Mouse (Mus musculus): ENCODE measurements at regions not wholly inside any gene's neighbourhood (a gene's known extent, or its start where the extent isn't known, plus 50 kb on each side); places are given as distances from the start of the nearest gene placed in this dataset.

DNA sequence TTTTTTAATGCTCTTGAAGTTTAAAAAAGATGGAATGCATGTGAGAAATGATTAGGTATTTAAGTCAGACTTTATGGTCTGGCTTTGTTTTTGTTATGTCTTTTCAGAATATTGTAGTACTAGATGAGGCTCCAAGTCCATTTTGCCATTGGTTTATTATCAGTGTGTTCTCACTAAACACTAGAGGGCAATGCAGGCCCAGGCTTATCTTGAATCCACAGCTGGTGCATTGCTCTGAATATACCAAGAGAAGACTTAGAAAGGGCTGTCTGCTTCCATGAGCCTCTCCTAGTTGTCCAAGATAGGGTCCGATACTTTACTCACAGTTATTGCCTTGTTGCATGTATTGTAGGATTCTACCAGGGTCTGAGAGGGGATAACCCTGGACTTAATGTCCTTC is 151.7 kb downstream of the Sqor start:
- no peaks in the 10 kb centered on the region for H3K36me3 ChIP-seq (replicated peaks; ENCODE audit: control insufficient read depth, insufficient read depth, low read length)
- DNase-seq (ENCODE audit: low spot score) (no peak), ATAC-seq (ENCODE audit: insufficient read depth, low read depth) (no peak)
- H3K9me3 ChIP-seq (replicated peaks; ENCODE audit: control insufficient read depth, low read length): no peaks in the 10 kb centered on the region
- H3K27ac ChIP-seq (ENCODE audit: low read depth): no peak overlapping the region
- H3K4me3 ChIP-seq (ENCODE audit: low read depth, low read length): no peak overlapping the region
- WGBS: 65% methylated on average over 1 of the region's 1 CpGs
- no peaks in the 10 kb centered on the region for H3K27me3 ChIP-seq (ENCODE audit: control insufficient read depth, insufficient read depth, low read length)
- peak; percentile 37 for TF ChIP-seq CTCF (IDR thresholded peaks at IDR 0.05; ENCODE audit: low read depth)
- TF ChIP-seq EP300 (IDR thresholded peaks at IDR 0.05; ENCODE audit: low read depth): no peak
- no peak overlapping the region for H3K9ac ChIP-seq (replicated peaks; ENCODE audit: low read depth, low read length)
- H3K4me1 ChIP-seq (ENCODE audit: control insufficient read depth, insufficient read depth): no peaks in the 10 kb centered on the region
- no peak overlapping the region for H3K4me2 ChIP-seq (ENCODE audit: low read depth, low read length)

DNA sequence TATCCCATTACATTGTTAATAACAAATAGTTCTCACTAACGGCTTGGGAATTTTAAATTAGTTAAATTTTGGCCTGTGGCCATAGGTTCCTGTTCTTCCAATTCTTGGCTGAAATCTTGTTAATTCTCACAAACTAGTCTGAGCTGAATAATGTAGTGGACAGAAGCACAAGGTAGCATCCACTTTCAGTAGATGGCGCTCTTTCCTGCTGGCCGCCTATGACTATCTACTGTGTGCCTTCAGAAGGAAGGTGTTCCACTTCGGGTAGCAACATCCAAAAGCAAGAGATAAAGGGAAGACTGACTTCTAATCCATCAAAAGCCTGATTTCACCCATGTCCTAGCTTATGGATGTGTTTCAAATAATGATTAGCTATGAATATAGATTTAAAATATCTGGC is 172.9 kb downstream of the Sqor start:
- H3K27me3 ChIP-seq (ENCODE audit: control insufficient read depth, insufficient read depth, low read length): no peaks in the 10 kb centered on the region
- H3K9me3 ChIP-seq (replicated peaks; ENCODE audit: control insufficient read depth, low read length): no peaks in the 10 kb centered on the region
- no peak overlapping the region for H3K9ac ChIP-seq (replicated peaks; ENCODE audit: low read depth, low read length)
- H3K4me1 ChIP-seq (ENCODE audit: control insufficient read depth, insufficient read depth): no peaks in the 10 kb centered on the region
- TF ChIP-seq EP300 (IDR thresholded peaks at IDR 0.05; ENCODE audit: low read depth) (no peak), CTCF (IDR thresholded peaks at IDR 0.05; ENCODE audit: low read depth) (peak; percentile 52)
- H3K27ac ChIP-seq (ENCODE audit: low read depth): no peak overlapping the region
- no peak overlapping the region for H3K4me2 ChIP-seq (ENCODE audit: low read depth, low read length)
- ATAC-seq (ENCODE audit: insufficient read depth, low read depth): no peak
- H3K4me3 ChIP-seq (ENCODE audit: low read depth, low read length): no peak overlapping the region
- no peaks in the 10 kb centered on the region for H3K36me3 ChIP-seq (replicated peaks; ENCODE audit: control insufficient read depth, insufficient read depth, low read length)
- WGBS: 36% methylated on average over 4 of the region's 4 CpGs
- DNase-seq (ENCODE audit: low spot score): no peak

- H3K4me1 ChIP-seq (ENCODE audit: control insufficient read depth, insufficient read depth): no peaks in the 10 kb centered on the region
- H3K9me3 ChIP-seq (replicated peaks; ENCODE audit: control insufficient read depth, low read length): no peaks in the 10 kb centered on the region
- H3K27ac ChIP-seq (ENCODE audit: low read depth): no peak overlapping the region
- H3K4me3 ChIP-seq (ENCODE audit: low read depth, low read length): no peak overlapping the region
- WGBS: 51% methylated on average over 2 of the region's 2 CpGs
- H3K9ac ChIP-seq (replicated peaks; ENCODE audit: low read depth, low read length): no peak overlapping the region
- DNase-seq (ENCODE audit: low spot score) (no peak), ATAC-seq (ENCODE audit: insufficient read depth, low read depth) (no peak)
- TF ChIP-seq CTCF (IDR thresholded peaks at IDR 0.05; ENCODE audit: low read depth) (no peak), EP300 (IDR thresholded peaks at IDR 0.05; ENCODE audit: low read depth) (no peak)
- no peak overlapping the region for H3K4me2 ChIP-seq (ENCODE audit: low read depth, low read length)
- no peaks in the 10 kb centered on the region for H3K27me3 ChIP-seq (ENCODE audit: control insufficient read depth, insufficient read depth, low read length)
- no peaks in the 10 kb centered on the region for H3K36me3 ChIP-seq (replicated peaks; ENCODE audit: control insufficient read depth, insufficient read depth, low read length)
Observed at GRCm38 (mm10) chr2:122944841-122945240, 179.8 kb downstream of the Sqor start.

- Histone ChIP-seq H3K4me3 (ENCODE audit: low read depth, low read length) (no peak overlapping the region), H3K27ac (ENCODE audit: low read depth) (no peak overlapping the region), H3K36me3 (replicated peaks; ENCODE audit: control insufficient read depth, insufficient read depth, low read length) (no peaks in the 10 kb centered on the region), H3K27me3 (ENCODE audit: control insufficient read depth, insufficient read depth, low read length) (no peaks in the 10 kb centered on the region), H3K4me1 (ENCODE audit: control insufficient read depth, insufficient read depth) (no peaks in the 10 kb centered on the region), H3K4me2 (ENCODE audit: low read depth, low read length) (no peak overlapping the region), H3K9me3 (replicated peaks; ENCODE audit: control insufficient read depth, low read length) (no peaks in the 10 kb centered on the region), H3K9ac (replicated peaks; ENCODE audit: low read depth, low read length) (no peak overlapping the region)
- WGBS: 89% methylated on average over 3 of the region's 3 CpGs
- TF ChIP-seq CTCF (IDR thresholded peaks at IDR 0.05; ENCODE audit: low read depth) (no peak), EP300 (IDR thresholded peaks at IDR 0.05; ENCODE audit: low read depth) (no peak)
- ATAC-seq (ENCODE audit: insufficient read depth, low read depth): no peak
- DNase-seq (ENCODE audit: low spot score): no peak
Observed at GRCm38 (mm10) chr2:122945891-122946290, 180.9 kb downstream of the Sqor start.

DNA sequence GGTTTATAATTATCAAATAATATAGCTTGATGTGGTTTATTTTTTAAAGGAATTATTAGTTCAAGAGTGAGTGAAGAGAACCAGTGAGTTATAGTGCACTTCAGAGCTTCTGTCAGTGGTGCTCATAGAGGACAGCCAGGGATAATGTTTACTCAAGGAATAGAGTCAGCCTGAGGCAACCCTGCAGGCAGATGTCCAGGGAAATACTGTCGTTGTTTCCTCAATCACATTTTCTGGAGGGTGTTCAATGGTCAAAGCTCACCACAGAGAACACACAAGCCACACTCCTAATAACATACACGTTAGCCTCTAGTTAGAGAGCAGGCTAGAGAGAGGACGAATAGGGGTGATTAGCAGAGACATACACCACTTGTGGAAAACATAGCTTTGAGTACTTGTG is 184.0 kb downstream of the Sqor start:
- DNase-seq (ENCODE audit: low spot score) (no peak), ATAC-seq (ENCODE audit: insufficient read depth, low read depth) (no peak)
- Histone ChIP-seq H3K9me3 (replicated peaks; ENCODE audit: control insufficient read depth, low read length) (no peaks in the 10 kb centered on the region), H3K27me3 (ENCODE audit: control insufficient read depth, insufficient read depth, low read length) (no peaks in the 10 kb centered on the region), H3K36me3 (replicated peaks; ENCODE audit: control insufficient read depth, insufficient read depth, low read length) (no peaks in the 10 kb centered on the region), H3K9ac (replicated peaks; ENCODE audit: low read depth, low read length) (no peak overlapping the region), H3K27ac (ENCODE audit: low read depth) (no peak overlapping the region), H3K4me3 (ENCODE audit: low read depth, low read length) (no peak overlapping the region), H3K4me2 (ENCODE audit: low read depth, low read length) (no peak overlapping the region), H3K4me1 (ENCODE audit: control insufficient read depth, insufficient read depth) (no peaks in the 10 kb centered on the region)
- TF ChIP-seq CTCF (IDR thresholded peaks at IDR 0.05; ENCODE audit: low read depth): no peak
- WGBS: 64% methylated on average over 3 of the region's 3 CpGs

GRCm38 (mm10) chr2:122961701-122962100 is 196.7 kb downstream of the Sqor start:
- Histone ChIP-seq H3K9ac (replicated peaks; ENCODE audit: low read depth, low read length) (no peak overlapping the region), H3K4me3 (ENCODE audit: low read depth, low read length) (no peak overlapping the region), H3K9me3 (replicated peaks; ENCODE audit: control insufficient read depth, low read length) (no peaks in the 10 kb centered on the region), H3K4me2 (ENCODE audit: low read depth, low read length) (no peak overlapping the region), H3K36me3 (replicated peaks; ENCODE audit: control insufficient read depth, insufficient read depth, low read length) (no peaks in the 10 kb centered on the region), H3K27me3 (ENCODE audit: control insufficient read depth, insufficient read depth, low read length) (no peaks in the 10 kb centered on the region), H3K4me1 (ENCODE audit: control insufficient read depth, insufficient read depth) (no peaks in the 10 kb centered on the region), H3K27ac (ENCODE audit: low read depth) (no peak overlapping the region)
- TF ChIP-seq EP300 (IDR thresholded peaks at IDR 0.05; ENCODE audit: low read depth): no peak
- TF ChIP-seq CTCF (IDR thresholded peaks at IDR 0.05; ENCODE audit: low read depth): no peak
- WGBS: 70% methylated on average over 4 of the region's 4 CpGs
- ATAC-seq (ENCODE audit: insufficient read depth, low read depth) (no peak), DNase-seq (ENCODE audit: low spot score) (no peak)

Measured in heart, postnatal 0 days (tissue).